20 mouse cellular contexts compared by ENCODE assay signal in genomic region chr13:118068038-118068437, GRCm38 (mm10).
A peak's percentile ranks its signal among the peaks of the same experiment; 100 is the strongest.
DNase-seq lines count a peak whose midpoint lies in the region.
"Had no signal": no experiment of that assay in that cellular context is flagged by ENCODE, and none has a peak within 500 bp of the region (broad histone marks: within the 10 kb centered on the region; RNA-seq: fewer than 3 reads in every experiment).

No protein-coding gene starts in this region.

- H3K4me3 ChIP-seq in embryonic facial prominence, embryonic 10.5 days, result no peak overlapping the region
- no peak overlapping the region for H3K4me3 ChIP-seq in limb, embryonic 10.5 days
- H3K4me3 ChIP-seq: embryonic facial prominence, embryonic 15.5 days; erythroblast, embryonic 14.5 days; forebrain, embryonic 15.5 days; heart, adult 2 months; heart, embryonic 12.5 days; hindbrain, embryonic 10.5 days; hindbrain, embryonic 15.5 days had no signal

- H3K9me3 ChIP-seq in embryonic facial prominence, embryonic 10.5 days, result no peaks in the 10 kb centered on the region
- H3K9me3 ChIP-seq in limb, embryonic 10.5 days (replicated peaks), result no peaks in the 10 kb centered on the region
- H3K9me3 ChIP-seq: embryonic facial prominence, embryonic 15.5 days; forebrain, embryonic 15.5 days; G1E; hindbrain, embryonic 10.5 days; hindbrain, embryonic 15.5 days had no signal

- DNase-seq in R1 (ENCODE audit: low read depth, low spot score), result peak; percentile 58
- peak; percentile 14 for DNase-seq in embryonic facial prominence, embryonic 10.5 days (ENCODE audit: low spot score)
- no peak for DNase-seq in limb, embryonic 10.5 days (ENCODE audit: low spot score)
- DNase-seq in spleen, adult 12 weeks (ENCODE audit: low spot score), result no peak
- no peak for DNase-seq in gastrocnemius, adult 18-20 months (ENCODE audit: low spot score)
- DNase-seq in adrenal gland, adult (ENCODE audit: inconsistent age in 2 of 2, low spot score in 1 of 2), result no peak
- DNase-seq: adrenal gland, adult 8-10 months; cerebellum, adult 11 months; cerebellum, adult 8-10 months; cerebellum, postnatal 14 days; gastrocnemius, postnatal 14 days; heart, adult 2 months; kidney, adult 18-20 months had no signal

- H3K36me3 ChIP-seq in embryonic facial prominence, embryonic 10.5 days (replicated peaks), result no peaks in the 10 kb centered on the region
- H3K36me3 ChIP-seq in limb, embryonic 10.5 days, result no peaks in the 10 kb centered on the region
- H3K36me3 ChIP-seq: embryonic facial prominence, embryonic 15.5 days; forebrain, embryonic 15.5 days; G1E; heart, embryonic 12.5 days; hindbrain, embryonic 10.5 days; hindbrain, embryonic 15.5 days had no signal

- no peak overlapping the region for H3K27ac ChIP-seq in embryonic facial prominence, embryonic 10.5 days (replicated peaks)
- peak overlapping the region; percentile 47; the same call in 1 of the 2 replicates for H3K27ac ChIP-seq in limb, embryonic 10.5 days
- H3K27ac ChIP-seq: embryonic facial prominence, embryonic 15.5 days; forebrain, embryonic 15.5 days; heart, adult 2 months; hindbrain, embryonic 10.5 days; hindbrain, embryonic 15.5 days had no signal

- H3K4me1 ChIP-seq in embryonic facial prominence, embryonic 10.5 days, result no peaks in the 10 kb centered on the region; the same call in 1 of the 2 replicates
- H3K4me1 ChIP-seq in limb, embryonic 10.5 days, result peaks cover 9% of the 10 kb centered on the region; the same call in 1 of the 2 replicates
- H3K4me1 ChIP-seq: embryonic facial prominence, embryonic 15.5 days; forebrain, embryonic 15.5 days; heart, embryonic 12.5 days; hindbrain, embryonic 10.5 days; hindbrain, embryonic 15.5 days had no signal

- 65% methylated on average over 2 of the region's 2 CpGs for WGBS in embryonic facial prominence, embryonic 10.5 days
- WGBS in limb, embryonic 10.5 days, result 75% methylated on average over 2 of the region's 2 CpGs

- H3K27me3 ChIP-seq in embryonic facial prominence, embryonic 10.5 days (replicated peaks; ENCODE audit: low read depth, poor library complexity, severe bottlenecking), result no peaks in the 10 kb centered on the region
- no peaks in the 10 kb centered on the region for H3K27me3 ChIP-seq in limb, embryonic 10.5 days (ENCODE audit: low read depth, poor library complexity, severe bottlenecking)
- H3K27me3 ChIP-seq: embryonic facial prominence, embryonic 15.5 days; forebrain, embryonic 15.5 days; heart, embryonic 12.5 days; hindbrain, embryonic 15.5 days had no signal

Comparison
In these comparisons a context has a peak if more than half of its experiments do, and no peak if none do; other contexts are left out.
1. DNase-seq: peak in R1 (single experiment) and embryonic facial prominence, embryonic 10.5 days (single experiment); none in limb, embryonic 10.5 days (single experiment), spleen, adult 12 weeks (single experiment), gastrocnemius, adult 18-20 months (single experiment) and adrenal gland, adult (0 of 2).